Mouse (Mus musculus) embryonic facial prominence, embryonic 11.5 days (tissue): Measurements from ENCODE around the gene E2f4. TPM values are rescaled to one million over a fixed set of nuclear protein-coding genes. Genes with fewer than 3 reads are reported as not detected.

Source experiments
- ATAC-seq: fragments of 200-750 bp; cut with Nextera tagmentation; replicated peaks from 2 replicates; pipeline ENCODE4 v1.8.0; 2017; ENCODE audit warnings: low read depth; ENCODE audit not compliant: insufficient number of reproducible peaks, low FRiP score, low TSS enrichment
- DNase-seq: peaks from one replicate; pipeline ENCODE4 v3.0.0-alpha.2; 2015; ENCODE audit warnings: low spot score
- H3K27ac ChIP-seq: fragments of 300-500 bp; sonication (generic); replicated peaks from 2 replicates; pipeline ENCODE4 v1.5.1; 2014; ENCODE audit warnings: mild to moderate bottlenecking, low read depth, low read length, control low read depth
- H3K27me3 ChIP-seq: fragments of 300-500 bp; sonication (generic); 2 replicates; pipeline ENCODE4 v1.6.1; 2014; ENCODE audit warnings: mild to moderate bottlenecking, low read length, moderate library complexity, mixed read lengths; ENCODE audit not compliant: control insufficient read depth, insufficient read depth
- H3K36me3 ChIP-seq: fragments of 300-500 bp; sonication (generic); replicated peaks from 2 replicates; pipeline ENCODE4 v1.6.1; 2014; ENCODE audit warnings: low read depth, mild to moderate bottlenecking, low read length, moderate library complexity, mixed read lengths; ENCODE audit not compliant: control insufficient read depth, insufficient read depth
- H3K4me1 ChIP-seq: fragments of 300-500 bp; sonication (generic); 2 replicates; pipeline ENCODE4 v1.6.1; 2014; ENCODE audit warnings: low read length, mixed read lengths; ENCODE audit not compliant: control insufficient read depth, insufficient read depth
- H3K4me2 ChIP-seq: fragments of 300-500 bp; sonication (generic); 2 replicates; pipeline ENCODE4 v1.6.1; 2014; ENCODE audit warnings: low read depth, mild to moderate bottlenecking, control low read depth, low read length, moderate library complexity
- H3K4me3 ChIP-seq: fragments of 300-500 bp; sonication (generic); 2 replicates; pipeline ENCODE4 v1.5.1; 2014; ENCODE audit warnings: low read depth, low read length, control low read depth
- H3K9ac ChIP-seq: fragments of 300-500 bp; sonication (generic); replicated peaks from 2 replicates; pipeline ENCODE4 v1.6.1; 2014; ENCODE audit warnings: mild to moderate bottlenecking, control low read depth, low read length
- H3K9me3 ChIP-seq: fragments of 300-500 bp; sonication (generic); replicated peaks from 2 replicates; pipeline ENCODE4 v1.6.1; 2016; ENCODE audit warnings: mild to moderate bottlenecking, low read length, inconsistent platforms, mixed read lengths; ENCODE audit not compliant: control insufficient read depth
- WGBS: fragments of 180-500 bp; shearing (Covaris S2); extraction: QIAGEN DNeasy Blood & Tissue Kit; methylation state at CpG from one replicate; pipeline ENCODE4 v1.1.7; 2014; 5-methylcytosine and 5-hydroxymethylcytosine counted together
- polyA plus RNA-seq: library from polyadenylated mRNA; unstranded; fragments of >200 nt; fragmentation: Nextera tagmentation; extraction: Ambion mirVana; gene quantifications from 2 replicates; pipeline ENCODE4 v1.2.1, GENCODE M21; 2014

E2f4 gene
- polyA plus RNA-seq, 1 experiment from 2014 or later: 103 TPM

DNA sequence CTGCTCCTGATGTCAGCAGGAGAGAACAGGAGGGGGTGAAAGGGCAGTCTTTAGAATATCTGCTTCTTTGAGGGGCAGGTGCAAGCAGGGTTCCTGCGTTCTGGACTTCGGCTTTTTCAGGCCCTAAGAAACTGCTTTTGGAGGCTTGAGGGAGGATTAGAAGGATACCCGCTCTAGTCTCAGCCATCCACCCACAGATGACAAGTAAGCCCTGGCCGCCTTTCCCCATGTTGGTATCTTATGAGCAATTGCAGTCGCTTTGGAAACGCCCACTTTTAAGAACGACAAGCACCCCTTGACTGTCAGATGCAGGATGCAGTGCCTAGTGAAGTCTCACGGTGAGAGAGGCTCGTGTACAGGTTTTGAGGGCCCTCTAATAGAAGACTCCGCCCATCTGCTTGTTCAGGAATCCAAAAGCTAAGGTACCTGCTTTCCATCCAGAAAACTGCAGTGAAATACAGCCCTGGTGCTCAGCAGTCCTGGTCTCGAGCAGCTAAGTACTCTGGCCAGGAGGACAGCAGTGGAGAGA is 21.3 kb downstream of the E2f4 start:
- H3K9ac ChIP-seq: no peak overlapping the region
- no peak overlapping the region for H3K27ac ChIP-seq
- DNase-seq (no peak), ATAC-seq (no peak)
- no peaks in the 10 kb centered on the region; the same call in 1 of the 2 replicates for H3K36me3 ChIP-seq
- H3K9me3 ChIP-seq: no peaks in the 10 kb centered on the region
- H3K27me3 ChIP-seq: no peaks in the 10 kb centered on the region
- WGBS: 85% methylated on average over 11 of the region's 11 CpGs
- H3K4me1 ChIP-seq: no peaks in the 10 kb centered on the region
- H3K4me3 ChIP-seq: no peak overlapping the region
- no peak overlapping the region for H3K4me2 ChIP-seq

DNA sequence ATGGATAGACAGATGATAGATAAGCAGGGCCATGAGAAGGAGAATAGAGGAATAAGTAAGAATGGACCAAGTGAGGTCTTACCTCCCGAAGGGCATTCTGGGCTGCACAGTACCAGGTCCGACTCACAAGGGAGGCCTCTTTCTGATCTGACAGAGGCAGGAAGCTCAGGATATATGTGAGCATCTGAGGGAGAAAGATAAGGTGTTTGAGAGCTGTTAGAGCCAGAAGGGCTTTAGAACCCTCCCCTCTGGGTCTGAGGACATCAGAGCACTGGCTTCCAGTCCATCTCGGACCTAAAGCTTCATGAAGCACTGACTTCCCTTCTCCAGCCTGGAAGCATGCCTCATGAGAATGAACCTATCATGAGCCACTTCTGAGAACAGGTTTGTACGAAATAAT is 25.7 kb downstream of the E2f4 start:
- Histone ChIP-seq H3K9me3 (no peaks in the 10 kb centered on the region), H3K27me3 (no peaks in the 10 kb centered on the region), H3K4me2 (no peak overlapping the region), H3K27ac (no peak overlapping the region), H3K4me3 (no peak overlapping the region), H3K9ac (no peak overlapping the region), H3K4me1 (peaks cover 2% of the 10 kb centered on the region; the same call in 1 of the 2 replicates), H3K36me3 (no peaks in the 10 kb centered on the region)
- 94% methylated on average over 4 of the region's 4 CpGs for WGBS
- DNase-seq: no peak
- ATAC-seq: no peak

DNA sequence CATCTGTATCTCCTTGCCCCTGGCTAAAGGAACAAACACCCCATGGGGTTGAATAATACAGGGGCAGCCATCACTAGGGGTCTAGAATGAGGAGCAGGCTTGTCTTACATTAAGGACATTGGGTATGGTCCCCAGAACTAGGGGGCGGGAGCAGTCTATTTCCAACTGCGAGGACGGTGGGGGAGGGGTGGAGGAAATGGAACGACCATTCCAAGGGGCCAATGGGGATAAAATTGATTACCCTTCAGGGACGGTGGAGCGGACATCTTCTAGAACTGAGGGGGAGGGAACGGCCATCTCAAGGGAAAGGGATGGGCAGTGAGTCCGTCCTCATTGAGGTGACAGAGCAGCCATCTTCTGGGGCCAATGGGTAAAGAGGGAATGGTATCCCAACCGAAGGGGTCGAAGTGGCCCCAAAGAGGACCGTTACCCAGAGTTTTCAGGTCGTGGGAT is 28.2 kb downstream of the E2f4 start:
- H3K4me2 ChIP-seq: peak overlapping the region; percentile 78
- H3K9ac ChIP-seq: peak overlapping the region; percentile 78
- H3K27me3 ChIP-seq: no peaks in the 10 kb centered on the region
- DNase-seq (no peak), ATAC-seq (peak; percentile 73)
- H3K36me3 ChIP-seq: peaks cover 12% of the 10 kb centered on the region
- peak overlapping the region; percentile 70 for H3K4me3 ChIP-seq
- WGBS: under 1% methylated on average over 12 of the region's 12 CpGs
- H3K9me3 ChIP-seq: no peaks in the 10 kb centered on the region
- peak overlapping the region; percentile 22; the same call in 1 of the 2 replicates for H3K27ac ChIP-seq
- H3K4me1 ChIP-seq: peaks cover 2% of the 10 kb centered on the region; the same call in 1 of the 2 replicates

DNA sequence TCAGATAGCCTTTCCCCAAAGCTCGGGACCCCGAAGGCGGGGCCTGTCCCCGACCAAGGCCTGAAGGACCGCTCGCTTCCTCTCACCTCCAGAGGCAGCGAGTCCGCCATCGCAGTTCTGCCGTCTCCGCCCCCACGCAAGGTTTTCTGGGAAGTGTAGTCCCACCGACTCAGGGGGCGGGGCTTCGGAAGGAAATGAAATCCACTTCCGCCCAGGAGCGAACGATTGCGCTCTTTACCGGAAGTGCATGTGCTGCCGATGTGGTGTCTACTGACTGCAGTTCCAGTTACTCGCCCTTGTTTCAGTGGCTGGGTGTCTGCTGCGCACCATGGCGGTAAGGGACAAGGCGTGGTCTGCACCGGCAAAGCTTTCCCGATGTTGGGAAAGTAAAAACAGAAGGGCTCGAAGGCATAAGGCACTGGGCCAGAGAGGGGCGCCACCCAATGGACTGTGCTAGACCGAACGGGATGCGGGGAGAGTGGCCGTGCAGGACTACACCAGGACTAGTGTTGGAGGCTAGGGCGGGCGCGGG is 28.7 kb downstream of the E2f4 start, which contains the start of the genes Lrrc29 and Tmem208:
Gene Lrrc29, minus strand, starts transcription at position 138 of the 532 bp plus-strand sequence.
Gene Tmem208, plus strand, starts transcription at position 214 of the 532 bp plus-strand sequence.
- peak within 1 kb of the TSS; percentile 70 for H3K4me3 ChIP-seq
- peak; percentile 90 for ATAC-seq
- H3K9me3 ChIP-seq: no peaks in the 10 kb centered on the region
- peaks cover 2% of the 10 kb centered on the region; the same call in 1 of the 2 replicates for H3K4me1 ChIP-seq
- no peaks in the 10 kb centered on the region for H3K27me3 ChIP-seq
- peak within 1 kb of the TSS; percentile 84 for H3K4me2 ChIP-seq
- peak within 1 kb of the TSS; percentile 78 for H3K9ac ChIP-seq
- peaks cover 15% of the 10 kb centered on the region for H3K36me3 ChIP-seq
- H3K27ac ChIP-seq: peak within 1 kb of the TSS; percentile 52
- DNase-seq: peak; percentile 97
- WGBS: 0% methylated on average over 36 of the region's 36 CpGs

DNA sequence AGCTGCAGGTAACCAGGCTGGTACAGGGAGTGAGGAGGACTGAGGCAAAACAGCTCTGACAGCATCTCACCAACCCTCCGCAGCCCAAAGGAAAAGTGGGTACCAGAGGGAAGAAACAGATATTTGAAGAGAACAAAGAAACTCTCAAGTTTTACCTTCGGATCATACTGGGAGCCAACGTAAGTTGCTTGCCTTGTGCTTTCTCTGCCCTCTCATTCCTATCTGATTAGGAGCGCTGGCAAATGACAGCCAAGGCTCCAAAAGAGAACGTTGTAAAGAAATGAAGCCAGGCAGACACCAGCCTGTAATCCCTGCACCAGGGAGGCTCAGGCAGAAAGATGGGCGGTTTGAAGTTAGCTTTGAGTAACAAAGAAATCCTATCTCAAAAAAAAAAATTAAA is 29.5 kb downstream of the E2f4 start:
- Histone ChIP-seq H3K27ac (no peak overlapping the region), H3K36me3 (peaks cover 18% of the 10 kb centered on the region)
- 43% methylated on average over 6 of the region's 6 CpGs for WGBS

DNA sequence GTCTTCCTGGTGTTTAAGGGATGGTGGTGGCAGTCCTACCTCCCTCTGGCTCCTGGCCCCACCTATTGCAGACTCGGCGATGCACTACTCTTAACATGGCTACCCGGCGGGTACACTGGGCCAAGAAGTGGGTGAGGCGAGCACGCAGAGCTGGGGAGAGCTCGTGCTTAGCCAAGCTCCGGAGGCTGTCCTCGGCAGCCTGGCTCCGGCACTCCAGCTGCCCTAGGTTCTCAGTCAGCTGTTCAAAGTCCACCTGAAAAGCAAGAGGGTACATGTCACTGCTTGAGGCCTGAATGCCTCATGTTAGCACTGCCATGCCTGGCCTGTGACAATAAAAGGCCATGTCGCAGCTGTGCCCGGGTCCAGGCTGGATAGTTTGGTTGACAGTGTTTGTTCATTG is 32.9 kb downstream of the E2f4 start:
- no peaks in the 10 kb centered on the region for H3K27me3 ChIP-seq
- H3K4me2 ChIP-seq: no peak overlapping the region
- 90% methylated on average over 12 of the region's 12 CpGs for WGBS
- ATAC-seq (no peak), DNase-seq (no peak)
- peaks cover 1% of the 10 kb centered on the region; the same call in 1 of the 2 replicates for H3K4me1 ChIP-seq
- no peaks in the 10 kb centered on the region for H3K9me3 ChIP-seq
- no peak overlapping the region for H3K9ac ChIP-seq
- H3K4me3 ChIP-seq: no peak overlapping the region
- peaks cover 18% of the 10 kb centered on the region for H3K36me3 ChIP-seq
- H3K27ac ChIP-seq: no peak overlapping the region

More for the DNA sequence above, 29.5 kb downstream of the E2f4 start:
- no peak for ATAC-seq
- Histone ChIP-seq H3K27me3 (no peaks in the 10 kb centered on the region), H3K4me3 (peak overlapping the region; percentile 70), H3K9me3 (no peaks in the 10 kb centered on the region), H3K4me2 (peak overlapping the region; percentile 84), H3K9ac (peak overlapping the region; percentile 78), H3K4me1 (peaks cover 2% of the 10 kb centered on the region; the same call in 1 of the 2 replicates)
- DNase-seq: no peak

DNA sequence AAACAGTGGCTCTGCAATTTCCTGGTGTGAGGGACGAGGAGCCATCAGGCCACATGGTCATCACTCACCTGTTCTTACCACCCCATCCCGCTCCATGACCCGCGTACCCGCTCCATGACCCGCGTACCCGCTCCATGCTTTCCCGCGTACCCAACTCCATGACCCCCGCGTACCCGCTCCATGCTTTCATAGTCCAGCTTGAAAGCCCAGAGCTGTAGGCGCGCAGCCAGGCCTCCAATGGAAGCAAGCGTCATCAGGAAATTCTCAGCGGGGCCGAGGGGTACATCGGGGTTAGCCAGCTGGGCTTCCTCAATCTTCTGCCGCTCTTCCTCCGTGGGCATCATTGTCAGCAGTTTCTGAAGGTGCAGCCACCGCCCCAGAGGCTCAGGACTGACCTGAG is 34.0 kb downstream of the E2f4 start:
- no peak overlapping the region for H3K9ac ChIP-seq
- H3K36me3 ChIP-seq: peaks cover 20% of the 10 kb centered on the region
- ATAC-seq (no peak), DNase-seq (no peak)
- WGBS: 94% methylated on average over 22 of the region's 22 CpGs
- H3K4me3 ChIP-seq: no peak overlapping the region
- no peak overlapping the region for H3K4me2 ChIP-seq
- no peaks in the 10 kb centered on the region for H3K9me3 ChIP-seq
- H3K4me1 ChIP-seq: no peaks in the 10 kb centered on the region
- no peaks in the 10 kb centered on the region for H3K27me3 ChIP-seq
- no peak overlapping the region for H3K27ac ChIP-seq

DNA sequence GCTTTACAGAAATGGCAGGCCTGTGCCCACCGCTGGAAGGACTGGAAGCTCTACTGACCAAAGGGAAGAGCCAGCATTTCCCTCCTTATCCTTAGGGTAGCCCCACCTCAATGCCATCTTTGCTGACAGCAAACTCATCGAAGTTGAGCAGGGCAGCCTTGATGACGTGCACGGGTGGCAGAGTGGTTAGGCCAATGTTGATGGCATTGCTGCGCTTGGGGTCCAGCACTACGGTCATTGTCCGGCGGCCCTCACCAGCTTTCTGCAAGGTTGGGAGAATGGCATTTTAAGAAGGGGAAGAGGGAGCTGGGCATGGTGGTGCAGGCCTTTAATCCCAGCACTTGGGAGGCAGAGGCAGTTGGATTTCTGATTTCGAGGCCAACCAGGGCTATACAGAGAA is 34.5 kb downstream of the E2f4 start:
- H3K36me3 ChIP-seq: peaks cover 21% of the 10 kb centered on the region

More for the DNA sequence above, 34.5 kb downstream of the E2f4 start:
- Histone ChIP-seq H3K9ac (no peak overlapping the region), H3K9me3 (no peaks in the 10 kb centered on the region), H3K27ac (no peak overlapping the region), H3K4me1 (no peaks in the 10 kb centered on the region), H3K27me3 (no peaks in the 10 kb centered on the region), H3K4me3 (no peak overlapping the region), H3K4me2 (no peak overlapping the region)
- DNase-seq (no peak), ATAC-seq (no peak)
- 91% methylated on average over 9 of the region's 9 CpGs for WGBS
